Mouse (Mus musculus) ES-E14 (cell line): ENCODE results near the gene Zdhhc21. TPM values are rescaled to one million over a fixed set of nuclear protein-coding genes. Genes with fewer than 3 reads are reported as not detected.

Experiments used
- DNase-seq: peaks from one replicate; pipeline ENCODE4 v3.0.0-alpha.2; 2013; ENCODE audit warnings: low read depth, low spot score
- H3K27ac ChIP-seq: 2 replicates; pipeline ENCODE4 v1.5.1; 2012; ENCODE audit warnings: low read depth, mild to moderate bottlenecking, low read length, moderate library complexity, mixed read lengths; ENCODE audit not compliant: poor library complexity, insufficient read depth, severe bottlenecking
- H3K36me3 ChIP-seq: 2 replicates; pipeline ENCODE4 v1.6.1; 2012; ENCODE audit warnings: mild to moderate bottlenecking, low read length, moderate library complexity, mixed read lengths; ENCODE audit not compliant: control insufficient read depth, poor library complexity, insufficient read depth, severe bottlenecking
- H3K4me1 ChIP-seq, 2 experiments: fragments of 150-350 bp in 1 of 2; sonication (generic) in 1 of 2; 2 replicates each; pipeline ENCODE4 v1.6.1; 2012; ENCODE audit warnings: low read length in 2 of 2, mild to moderate bottlenecking in 1 of 2, mixed read lengths in 1 of 2; ENCODE audit not compliant: control insufficient read depth in 2 of 2, insufficient read depth in 2 of 2, poor library complexity in 1 of 2
- H3K4me3 ChIP-seq, 2 experiments: fragments of 150-350 bp in 1 of 2; sonication (generic) in 1 of 2; 2 replicates each; pipeline ENCODE4 v1.5.1; 2012; ENCODE audit warnings: low read length in 2 of 2, low read depth in 1 of 2, mild to moderate bottlenecking in 1 of 2, mixed read lengths in 1 of 2; ENCODE audit not compliant: insufficient read depth in 1 of 2, poor library complexity in 1 of 2, severe bottlenecking in 1 of 2
- H3K9ac ChIP-seq: 2 replicates; pipeline ENCODE4 v1.6.1; 2012; ENCODE audit warnings: low read depth, mild to moderate bottlenecking, low read length, mixed read lengths; ENCODE audit not compliant: poor library complexity, insufficient read depth, severe bottlenecking
- H3K9me3 ChIP-seq: fragments of 150-350 bp; sonication (generic); 2 replicates; pipeline ENCODE4 v1.6.1; 2012; ENCODE audit warnings: low read depth, mild to moderate bottlenecking, low read length; ENCODE audit not compliant: control insufficient read depth, insufficient read depth
- CHD2 ChIP-seq: IDR thresholded peaks from 2 replicates; pipeline ENCODE4 v1.6.1; 2014; ENCODE audit warnings: mild to moderate bottlenecking, low read depth, low read length, inconsistent platforms
- HCFC1 ChIP-seq: IDR thresholded peaks from 2 replicates; pipeline ENCODE4 v1.6.1; 2012; ENCODE audit warnings: low read length, inconsistent platforms, borderline replicate concordance; ENCODE audit not compliant: insufficient read depth
- MAFK ChIP-seq: IDR thresholded peaks from 2 replicates; pipeline ENCODE4 v1.6.1; 2014; ENCODE audit warnings: mild to moderate bottlenecking, low read depth, low read length, inconsistent platforms; ENCODE audit not compliant: insufficient read depth
- ZC3H11A ChIP-seq: IDR thresholded peaks from 2 replicates; pipeline ENCODE4 v1.6.1; 2012; ENCODE audit warnings: low read depth, mild to moderate bottlenecking, inconsistent platforms, low read length, borderline replicate concordance
- ZNF384 ChIP-seq: IDR thresholded peaks from 2 replicates; pipeline ENCODE4 v1.6.1; 2012; ENCODE audit warnings: low read depth, low read length, inconsistent platforms
- in situ Hi-C, 2 experiments: fragments of 600-800 bp; cut with MboI; formaldehyde crosslinking; loops; one replicate each; pipeline ENCODE4 v1.15.1; 2025; ENCODE audit warnings: low sequenced_read_pairs in 2 of 2, inconsistent platforms in 1 of 2; ENCODE audit not compliant: unreplicated experiment in 2 of 2
- total RNA-seq: library from RNA; depleted of rRNA; stranded (reverse); fragments of 300-350 nt; gene quantifications from 2 replicates; pipeline ENCODE4 v1.2.3, GENCODE M21; 2012; rRNA removed

Gene Zdhhc21
- total RNA-seq, result 17.6 and 18.7 TPM in 2 replicates

DNA sequence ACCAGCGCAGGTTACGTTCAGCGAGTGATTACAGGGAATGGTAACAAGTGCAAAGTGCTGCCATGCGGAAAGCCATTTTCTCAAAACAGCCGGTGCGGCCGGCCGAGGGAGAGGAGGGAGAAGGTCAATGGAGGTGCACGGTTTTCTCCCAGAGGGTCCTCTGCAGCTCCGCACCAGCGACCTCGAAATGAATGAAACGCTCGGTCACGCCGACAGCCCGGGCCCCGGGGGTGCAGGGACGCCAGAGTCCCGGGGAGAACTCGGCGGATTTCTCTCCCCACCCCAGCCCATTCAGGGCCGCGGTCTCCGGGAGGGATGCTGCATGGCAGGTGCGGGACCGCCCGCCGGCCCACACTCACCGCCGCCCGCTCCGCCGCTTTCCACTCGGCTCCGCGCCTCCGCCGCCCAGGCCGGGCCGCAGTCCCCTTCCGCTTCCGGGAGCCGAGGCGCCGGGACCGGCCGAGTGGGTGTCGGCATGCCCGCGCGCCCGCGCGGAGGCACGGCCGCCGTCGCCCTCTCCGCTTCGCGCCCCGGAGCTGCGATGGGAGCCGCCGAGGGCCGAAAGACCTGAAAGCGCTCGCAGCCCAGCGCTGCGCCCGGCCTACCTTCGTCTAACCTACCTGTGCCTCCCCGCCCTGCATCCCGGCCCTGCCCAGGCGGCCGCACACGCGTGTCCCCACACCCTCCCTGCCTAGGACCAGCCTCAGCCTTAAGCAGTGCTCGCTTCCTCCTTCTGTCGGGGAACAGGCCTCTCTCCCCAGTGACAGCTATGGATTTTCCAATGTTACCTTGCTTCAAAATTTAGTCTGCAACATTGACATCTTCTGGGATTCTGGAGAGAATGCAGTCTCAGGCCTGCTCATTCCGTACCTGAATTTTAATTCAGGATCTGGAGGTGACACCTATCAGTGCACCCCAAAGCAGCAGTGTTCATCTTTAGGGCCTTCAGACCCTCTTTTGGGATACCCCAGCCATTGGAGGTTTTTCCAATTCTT is at the start of gene Zdhhc21:
Gene Zdhhc21, minus strand, starts transcription at position 828 of the 995 bp plus-strand sequence.
- Histone ChIP-seq H3K36me3 (no peaks in the 10 kb centered on the region), H3K9ac (peak within 1 kb of the TSS; percentile 92), H3K9me3 (no peaks in the 10 kb centered on the region), H3K27ac (no peak within 1 kb of the TSS), H3K4me1 (peaks cover 0 to 2% of the 10 kb centered on the region in 2 experiments; a peak in 1 of 4 replicates), H3K4me3 (peak within 1 kb of the TSS; percentile 95 to 97)
- peak; percentile 25 for DNase-seq
- in situ Hi-C loops, result no loop called here
- TF ChIP-seq ZC3H11A (no peak), ZNF384 (no peak), HCFC1 (no peak), CHD2 (no peak), MAFK (no peak)

- DNase-seq, result no peak
- TF ChIP-seq CHD2, result no peak
- no peak for TF ChIP-seq ZC3H11A
- TF ChIP-seq HCFC1, result no peak
- no peak for TF ChIP-seq MAFK
- TF ChIP-seq ZNF384, result no peak
- in situ Hi-C loops, result no loop called here
Observed at GRCm38 (mm10) chr4:82895227-82895626, 35.5 kb upstream of the Zdhhc21 start.

DNA sequence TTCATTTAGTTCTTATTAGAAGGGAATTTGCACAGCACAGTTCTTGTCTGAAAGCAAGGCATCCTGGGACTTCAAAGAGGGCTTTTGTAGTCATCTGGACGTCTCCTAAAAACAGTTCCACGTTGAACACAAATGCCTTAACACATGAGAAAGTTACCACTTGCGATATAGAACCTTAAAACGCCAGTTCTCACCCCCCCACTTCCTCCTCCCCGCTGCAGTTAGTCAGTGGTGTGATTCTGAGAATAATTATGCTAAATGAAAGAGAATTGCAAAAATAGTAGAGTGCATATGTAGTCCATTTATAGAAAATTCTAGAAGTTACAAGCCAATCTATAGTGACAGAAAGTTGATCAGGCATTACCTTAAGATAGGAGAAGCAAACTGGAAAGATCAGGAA is 32.5 kb upstream of the Zdhhc21 start:
- in situ Hi-C loops, result no loop called here
- H3K4me1 ChIP-seq, result no peaks in the 10 kb centered on the region
- TF ChIP-seq HCFC1 (no peak), MAFK (no peak), ZNF384 (no peak), ZC3H11A (no peak), CHD2 (no peak)
- no peak overlapping the region for H3K4me3 ChIP-seq
- H3K9me3 ChIP-seq, result no peaks in the 10 kb centered on the region
- H3K9ac ChIP-seq, result no peak overlapping the region
- no peak for DNase-seq
- no peak overlapping the region for H3K27ac ChIP-seq
- H3K36me3 ChIP-seq, result no peaks in the 10 kb centered on the region

More at GRCm38 (mm10) chr4:82895227-82895626, 35.5 kb upstream of the Zdhhc21 start:
- no peak overlapping the region for H3K9ac ChIP-seq
- no peaks in the 10 kb centered on the region for H3K36me3 ChIP-seq
- H3K4me3 ChIP-seq, result no peak overlapping the region
- H3K9me3 ChIP-seq, result no peaks in the 10 kb centered on the region
- no peak overlapping the region for H3K27ac ChIP-seq
- no peaks in the 10 kb centered on the region for H3K4me1 ChIP-seq

DNA sequence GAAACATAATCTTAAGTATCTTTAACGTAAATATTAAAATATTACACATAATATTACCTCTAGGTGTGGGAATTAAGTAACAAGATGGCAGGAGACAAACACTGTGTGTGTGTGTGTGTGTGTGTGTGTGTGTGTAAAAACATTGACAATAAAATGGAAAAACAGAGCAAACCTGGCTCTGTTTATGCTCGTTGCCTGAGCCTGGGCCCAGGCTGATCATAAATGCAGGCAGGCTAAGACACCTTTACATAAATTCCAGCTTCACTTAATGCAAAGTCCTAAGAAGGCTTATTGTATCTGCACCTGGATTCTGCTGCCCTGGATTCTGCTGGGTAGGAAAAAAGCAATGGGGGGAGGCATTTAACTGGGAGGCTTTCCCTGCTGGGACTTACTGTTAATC is 31.8 kb upstream of the Zdhhc21 start:
- DNase-seq, result no peak
- in situ Hi-C loops, result no loop called here
- Histone ChIP-seq H3K9me3 (no peaks in the 10 kb centered on the region), H3K4me1 (no peaks in the 10 kb centered on the region; a peak in 1 of 4 replicates), H3K9ac (no peak overlapping the region), H3K27ac (no peak overlapping the region), H3K4me3 (no peak overlapping the region), H3K36me3 (no peaks in the 10 kb centered on the region)
- no peak for TF ChIP-seq ZC3H11A
- TF ChIP-seq HCFC1, result no peak
- no peak for TF ChIP-seq ZNF384
- TF ChIP-seq MAFK, result no peak
- TF ChIP-seq CHD2, result no peak
